ENCODE assay signal across 8 mouse cellular contexts in the genomic region with DNA sequence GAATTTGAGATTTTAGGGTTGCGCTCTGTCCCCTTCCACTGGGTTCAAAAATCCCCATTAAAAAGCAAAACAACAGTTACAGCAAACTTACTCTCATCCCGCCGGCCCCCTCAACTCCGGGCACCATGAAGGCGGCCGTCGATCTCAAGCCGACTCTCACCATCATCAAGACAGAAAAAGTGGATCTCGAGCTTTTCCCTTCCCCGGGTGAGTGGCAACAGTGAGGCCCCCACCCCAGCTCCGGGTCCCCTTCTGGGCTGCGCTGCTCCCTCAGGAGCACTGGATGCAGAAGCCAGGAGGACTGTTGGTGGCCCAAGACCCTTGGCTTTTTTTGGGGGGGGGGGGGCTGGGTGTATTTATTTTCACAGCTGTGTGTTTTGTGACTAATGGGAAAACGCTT.
A peak's percentile ranks its signal among the peaks of the same experiment; 100 is the strongest.
DNase-seq lines count a peak whose midpoint lies in the region; ATAC-seq and TF ChIP-seq lines count a peak whose summit lies in the region.

No protein-coding gene starts in this region.

- no peak for DNase-seq in heart, adult 2 months
- DNase-seq in heart, adult 11 months = no peak
- no peak for DNase-seq in liver, embryonic 14.5 days (ENCODE audit: low read depth in 3 of 3, low spot score in 3 of 3)
- no peak for DNase-seq in urinary bladder, postnatal 4 days (ENCODE audit: low spot score in 2 of 2)
- no peak for DNase-seq in cerebellum, postnatal 10 days

- no peak for TF ChIP-seq POLR2A in heart, adult 2 months (IDR thresholded peaks at IDR 0.05; ENCODE audit: insufficient read depth, low read depth, low read length)

- H3K9me3 ChIP-seq in forebrain, embryonic 12.5 days = no peaks in the 10 kb centered on the region
- H3K9me3 ChIP-seq in liver, embryonic 14.5 days (ENCODE audit: control insufficient read depth, low read length) = no peaks in the 10 kb centered on the region

- 2% methylated on average over 13 of the region's 13 CpGs for WGBS in heart, adult 2 months
- WGBS in forebrain, embryonic 12.5 days = 1% methylated on average over 13 of the region's 13 CpGs
- 3% methylated on average over 13 of the region's 13 CpGs for WGBS in liver, embryonic 14.5 days (ENCODE audit: insufficient replicate concordance)

- 0 out of 2 replicates have a peak, but pooled peaks cover 2% of the 10 kb centered on the region for H3K79me2 ChIP-seq in heart, adult 2 months (replicated peaks; ENCODE audit: control insufficient read depth, insufficient read depth, low read length)
- peaks cover 52% of the 10 kb centered on the region for H3K79me2 ChIP-seq in C2C12 (ENCODE audit: control insufficient read depth, insufficient read depth)

- peaks cover 49% of the 10 kb centered on the region for H3K79me3 ChIP-seq in C2C12 (ENCODE audit: low read depth)

- peak overlapping the region; percentile 88 for H3K4me3 ChIP-seq in heart, adult 2 months
- H3K4me3 ChIP-seq in C2C12 (ENCODE audit: insufficient read depth, poor library complexity, severe bottlenecking) = peak overlapping the region; percentile 71
- H3K4me3 ChIP-seq in forebrain, embryonic 12.5 days (replicated peaks) = peak overlapping the region; percentile 54
- peak overlapping the region; percentile 61 to 74 for H3K4me3 ChIP-seq in liver, embryonic 14.5 days (ENCODE audit: insufficient read depth in 1 of 2, low read depth in 2 of 2, low read length in 2 of 2)

- no peak for TF ChIP-seq EP300 in heart, adult 2 months (IDR thresholded peaks at IDR 0.05; ENCODE audit: insufficient read depth, low read depth, low read length)
- TF ChIP-seq EP300 in liver, embryonic 14.5 days (IDR thresholded peaks at IDR 0.05; ENCODE audit: low read depth) = no peak

- H3K27ac ChIP-seq in heart, adult 2 months = peak overlapping the region; percentile 99
- H3K27ac ChIP-seq in forebrain, embryonic 12.5 days = no peak overlapping the region
- no peak overlapping the region for H3K27ac ChIP-seq in liver, embryonic 14.5 days

- TF ChIP-seq CTCF in heart, adult 2 months (IDR thresholded peaks at IDR 0.05) = no peak; the same call in 1 of the 2 replicates
- TF ChIP-seq CTCF in C2C12 (IDR thresholded peaks at IDR 0.05; ENCODE audit: control insufficient read depth, insufficient read depth, insufficient read length) = no peak
- TF ChIP-seq CTCF in liver, embryonic 14.5 days (IDR thresholded peaks at IDR 0.05; ENCODE audit: low read depth) = no peak

- peak overlapping the region; percentile 87 for H3K9ac ChIP-seq in heart, adult 2 months (ENCODE audit: low read depth, low read length)
- peak overlapping the region; percentile 51; the same call in 1 of the 2 replicates for H3K9ac ChIP-seq in forebrain, embryonic 12.5 days
- peak overlapping the region; percentile 52; the same call in 1 of the 2 replicates for H3K9ac ChIP-seq in liver, embryonic 14.5 days (replicated peaks)

- intact Hi-C loops in heart, adult 2 months (cut with DNase I) = loop anchor here (2.0 to 10.0 kb wide), 4 partner anchors 15 to 291 kb away; no protein-coding TSS in a partner anchor

- H3K36me3 ChIP-seq in heart, adult 2 months (ENCODE audit: control insufficient read depth, insufficient read depth, low read length) = peaks cover 24% of the 10 kb centered on the region
- H3K36me3 ChIP-seq in C2C12 (ENCODE audit: control insufficient read depth, insufficient read depth) = peaks cover 18% of the 10 kb centered on the region
- no peaks in the 10 kb centered on the region for H3K36me3 ChIP-seq in forebrain, embryonic 12.5 days (replicated peaks)
- no peaks in the 10 kb centered on the region for H3K36me3 ChIP-seq in liver, embryonic 14.5 days (replicated peaks; ENCODE audit: control insufficient read depth, insufficient read depth, low read depth)

- peak overlapping the region; percentile 43 for H3ac ChIP-seq in C2C12 (ENCODE audit: control insufficient read depth, insufficient read length, low read depth)

- ATAC-seq in forebrain, embryonic 12.5 days (ENCODE audit: low FRiP score) = peak; percentile 57
- 0 out of 2 replicates have a peak, but pooled peaks have one; percentile 3 for ATAC-seq in liver, embryonic 14.5 days (ENCODE audit: insufficient read depth)
- ATAC-seq in erythroid progenitor cell, adult 5-6 weeks (replicated peaks; ENCODE audit: low FRiP score, poor library complexity, severe bottlenecking) = no peak

- H3K4me2 ChIP-seq in forebrain, embryonic 12.5 days = peak overlapping the region; percentile 73
- H3K4me2 ChIP-seq in liver, embryonic 14.5 days (ENCODE audit: low read depth) = peak overlapping the region; percentile 94

- peaks cover 14% of the 10 kb centered on the region for H3K4me1 ChIP-seq in heart, adult 2 months (ENCODE audit: control insufficient read depth, insufficient read depth, low read length)
- peaks cover 15% of the 10 kb centered on the region for H3K4me1 ChIP-seq in forebrain, embryonic 12.5 days
- H3K4me1 ChIP-seq in liver, embryonic 14.5 days (replicated peaks; ENCODE audit: control insufficient read depth in 2 of 2, insufficient read depth in 2 of 2, low read length in 1 of 2) = no peaks in the 10 kb centered on the region

- H3K27me3 ChIP-seq in heart, adult 2 months (ENCODE audit: control insufficient read depth, insufficient read depth, low read length) = no peaks in the 10 kb centered on the region
- no peaks in the 10 kb centered on the region for H3K27me3 ChIP-seq in C2C12 (ENCODE audit: control insufficient read depth, insufficient read depth, insufficient read length)
- H3K27me3 ChIP-seq in forebrain, embryonic 12.5 days = peaks cover 95% of the 10 kb centered on the region
- H3K27me3 ChIP-seq in liver, embryonic 14.5 days (ENCODE audit: control insufficient read depth, insufficient read depth, low read length) = no peaks in the 10 kb centered on the region; the same call in 1 of the 2 replicates

TF ChIP-seq in C2C12, 6 proteins besides CTCF, POLR2A, EP300 and RAD21:
- TF ChIP-seq CEBPB (IDR thresholded peaks at IDR 0.05; ENCODE audit: low read depth) = no peak
- TF ChIP-seq USF1 (IDR thresholded peaks at IDR 0.05; ENCODE audit: low read depth) = no peak
- no peak for TF ChIP-seq MYOD1 (IDR thresholded peaks at IDR 0.05; ENCODE audit: control insufficient read depth, insufficient read length, low read depth)
- TF ChIP-seq MYOG (IDR thresholded peaks at IDR 0.05; ENCODE audit: control insufficient read depth, extremely low read depth, insufficient read length) = no peak
- no peak for TF ChIP-seq FOSL1 (IDR thresholded peaks at IDR 0.05; ENCODE audit: insufficient read depth, low read length, poor library complexity, severe bottlenecking)
- no peak for TF ChIP-seq MAX (IDR thresholded peaks at IDR 0.05)
